Mouse (Mus musculus) intestine, embryonic 16.5 days (tissue): ENCODE measurements around the gene Katna1. TPM values are rescaled to one million over a fixed set of nuclear protein-coding genes. Genes with fewer than 3 reads are reported as not detected.

Experiments
- ATAC-seq: fragments of 200-750 bp; cut with Nextera tagmentation; 2 replicates; pipeline ENCODE4 v1.8.0; 2017; ENCODE audit warnings: moderate TSS enrichment, moderate library complexity
- H3K27ac ChIP-seq: fragments of 300-500 bp; sonication (generic); 2 replicates; pipeline ENCODE4 v1.5.1; 2014; ENCODE audit warnings: mild to moderate bottlenecking, low read length
- H3K27me3 ChIP-seq: fragments of 300-500 bp; sonication (generic); replicated peaks from 2 replicates; pipeline ENCODE4 v1.6.1; 2014; ENCODE audit warnings: low read length, control low read depth, mixed read lengths; ENCODE audit not compliant: control insufficient read depth, insufficient read depth
- H3K36me3 ChIP-seq: fragments of 300-500 bp; sonication (generic); 2 replicates; pipeline ENCODE4 v1.6.1; 2014; ENCODE audit warnings: low read length, control low read depth; ENCODE audit not compliant: control insufficient read depth, insufficient read depth
- H3K4me1 ChIP-seq: fragments of 300-500 bp; sonication (generic); 2 replicates; pipeline ENCODE4 v1.6.1; 2014; ENCODE audit warnings: low read length, control low read depth, mixed read lengths; ENCODE audit not compliant: control insufficient read depth, insufficient read depth
- H3K4me2 ChIP-seq: fragments of 300-500 bp; sonication (generic); 2 replicates; pipeline ENCODE4 v1.6.1; 2014; ENCODE audit warnings: low read depth, low read length, control low read depth
- H3K4me3 ChIP-seq: fragments of 300-500 bp; sonication (generic); 2 replicates; pipeline ENCODE4 v1.5.1; 2014; ENCODE audit warnings: mild to moderate bottlenecking, low read length
- H3K9ac ChIP-seq: fragments of 300-500 bp; sonication (generic); 2 replicates; pipeline ENCODE4 v1.6.1; 2014; ENCODE audit warnings: low read depth, low read length
- H3K9me3 ChIP-seq: fragments of 300-500 bp; sonication (generic); 2 replicates; pipeline ENCODE4 v1.6.1; 2016; ENCODE audit warnings: low read length, control low read depth; ENCODE audit not compliant: control insufficient read depth
- WGBS: fragments of 180-500 bp; shearing (Covaris S2); extraction: QIAGEN DNeasy Blood & Tissue Kit; methylation state at CpG from one replicate; pipeline ENCODE4 v1.1.7; 2014; 5-methylcytosine and 5-hydroxymethylcytosine counted together
- polyA plus RNA-seq: library from polyadenylated mRNA; unstranded; fragments of >200 nt; fragmentation: Nextera tagmentation; extraction: Ambion mirVana; gene quantifications from 2 replicates; pipeline ENCODE4 v1.2.1, GENCODE M21; 2015

Katna1 gene
- 54.2 and 60.4 TPM in 2 replicates for polyA plus RNA-seq

- H3K9me3 ChIP-seq, result no peaks in the 10 kb centered on the region
- H3K4me1 ChIP-seq, result 0 out of 2 replicates have a peak, but pooled peaks cover 5% of the 10 kb centered on the region
- H3K27ac ChIP-seq, result peak within 1 kb of the TSS; percentile 73
- H3K36me3 ChIP-seq, result 0 out of 2 replicates have a peak, but pooled peaks cover 3% of the 10 kb centered on the region
- WGBS, result under 1% methylated on average over 49 of the region's 49 CpGs
- no peaks in the 10 kb centered on the region for H3K27me3 ChIP-seq
- peak within 1 kb of the TSS; percentile 78 for H3K9ac ChIP-seq
- peak; percentile 99 for ATAC-seq
- H3K4me2 ChIP-seq, result peak within 1 kb of the TSS; percentile 78
- H3K4me3 ChIP-seq, result peak within 1 kb of the TSS; percentile 84
Measured at GRCm38 (mm10) chr10:7725751-7726500, at the start of gene Katna1. Katna1 (plus strand) TSS chr10:7726000.

GRCm38 (mm10) chr10:7680731-7681301, 45.0 kb upstream of the Katna1 start, which contains the start of the genes Pcmt1 and Lats1:
Pcmt1 (minus strand) TSS chr10:7681136.
Lats1 (plus strand) TSS chr10:7681214.
- ATAC-seq, result peak; percentile 89
- peaks cover 6% of the 10 kb centered on the region; the same call in 1 of the 2 replicates for H3K36me3 ChIP-seq
- WGBS, result under 1% methylated on average over 63 of the region's 65 CpGs

GRCm38 (mm10) chr10:7681343-7682025, 44.3 kb upstream of the Katna1 start:
- Histone ChIP-seq H3K9me3 (no peaks in the 10 kb centered on the region), H3K4me2 (peak overlapping the region; percentile 67), H3K4me3 (peak overlapping the region; percentile 93), H3K4me1 (peaks cover 19% of the 10 kb centered on the region), H3K27me3 (no peaks in the 10 kb centered on the region), H3K36me3 (peaks cover 6% of the 10 kb centered on the region; the same call in 1 of the 2 replicates), H3K9ac (peak overlapping the region; percentile 100), H3K27ac (peak overlapping the region; percentile 97)
- ATAC-seq, result peak; percentile 92
- under 1% methylated on average over 64 of the region's 64 CpGs for WGBS

More at GRCm38 (mm10) chr10:7680731-7681301, 45.0 kb upstream of the Katna1 start, which contains the start of the genes Pcmt1 and Lats1:
- Histone ChIP-seq H3K9me3 (no peaks in the 10 kb centered on the region), H3K4me2 (peak within 1 kb of the TSS; percentile 78), H3K4me3 (peak within 1 kb of the TSS; percentile 93), H3K9ac (peak within 1 kb of the TSS; percentile 100), H3K27me3 (no peaks in the 10 kb centered on the region), H3K27ac (peak within 1 kb of the TSS; percentile 97), H3K4me1 (peaks cover 19% of the 10 kb centered on the region)

GRCm38 (mm10) chr10:7682249-7682648, 43.6 kb upstream of the Katna1 start:
- Histone ChIP-seq H3K9ac (peak overlapping the region; percentile 39), H3K4me2 (peak overlapping the region; percentile 67), H3K9me3 (no peaks in the 10 kb centered on the region), H3K4me1 (peaks cover 19% of the 10 kb centered on the region), H3K36me3 (peaks cover 6% of the 10 kb centered on the region; the same call in 1 of the 2 replicates), H3K27ac (no peak overlapping the region), H3K27me3 (no peaks in the 10 kb centered on the region), H3K4me3 (peak overlapping the region; percentile 93)
- 36% methylated on average over 3 of the region's 3 CpGs for whole genome bisulfite sequencing
- no peak for ATAC-seq

- Histone ChIP-seq H3K4me1 (peaks cover 11% of the 10 kb centered on the region), H3K27me3 (no peaks in the 10 kb centered on the region), H3K4me2 (no peak overlapping the region), H3K4me3 (no peak overlapping the region), H3K9me3 (no peaks in the 10 kb centered on the region), H3K9ac (no peak overlapping the region), H3K36me3 (peaks cover 3% of the 10 kb centered on the region; the same call in 1 of the 2 replicates), H3K27ac (no peak overlapping the region)
- 72% methylated on average over 6 of the region's 6 CpGs for WGBS
- ATAC-seq, result peak; percentile 22; the same call in 1 of the 2 replicates
Measured at GRCm38 (mm10) chr10:7686902-7687301, 38.9 kb upstream of the Katna1 start.

- Histone ChIP-seq H3K4me1 (no peaks in the 10 kb centered on the region), H3K9ac (no peak overlapping the region), H3K4me2 (no peak overlapping the region), H3K27me3 (no peaks in the 10 kb centered on the region), H3K36me3 (peaks cover 16% of the 10 kb centered on the region), H3K4me3 (no peak overlapping the region), H3K27ac (no peak overlapping the region), H3K9me3 (no peaks in the 10 kb centered on the region)
- ATAC-seq, result no peak
Measured at GRCm38 (mm10) chr10:7695286-7695685, 30.5 kb upstream of the Katna1 start.

GRCm38 (mm10) chr10:7700120-7700519, 25.7 kb upstream of the Katna1 start:
- H3K27me3 ChIP-seq, result no peaks in the 10 kb centered on the region
- H3K4me2 ChIP-seq, result no peak overlapping the region
- ATAC-seq, result no peak
- peaks cover 22% of the 10 kb centered on the region for H3K36me3 ChIP-seq
- H3K9me3 ChIP-seq, result no peaks in the 10 kb centered on the region
- no peak overlapping the region for H3K9ac ChIP-seq
- 84% methylated on average over 3 of the region's 3 CpGs for whole genome bisulfite sequencing
- no peak overlapping the region for H3K27ac ChIP-seq
- no peaks in the 10 kb centered on the region for H3K4me1 ChIP-seq
- H3K4me3 ChIP-seq, result no peak overlapping the region

- Histone ChIP-seq H3K4me2 (no peak overlapping the region), H3K4me3 (no peak overlapping the region), H3K27ac (no peak overlapping the region), H3K27me3 (no peaks in the 10 kb centered on the region), H3K9ac (no peak overlapping the region), H3K4me1 (no peaks in the 10 kb centered on the region), H3K36me3 (peaks cover 22% of the 10 kb centered on the region), H3K9me3 (no peaks in the 10 kb centered on the region)
- 96% methylated on average over 6 of the region's 6 CpGs for WGBS
- no peak for ATAC-seq
Measured at GRCm38 (mm10) chr10:7702586-7702985, 23.2 kb upstream of the Katna1 start.

- no peaks in the 10 kb centered on the region for H3K9me3 ChIP-seq
- no peaks in the 10 kb centered on the region for H3K4me1 ChIP-seq
- H3K9ac ChIP-seq, result no peak overlapping the region
- no peaks in the 10 kb centered on the region for H3K27me3 ChIP-seq
- 95% methylated on average over 5 of the region's 5 CpGs for WGBS
- peaks cover 18% of the 10 kb centered on the region; the same call in 1 of the 2 replicates for H3K36me3 ChIP-seq
- no peak for ATAC-seq
- H3K4me2 ChIP-seq, result no peak overlapping the region
- H3K27ac ChIP-seq, result no peak overlapping the region
- H3K4me3 ChIP-seq, result no peak overlapping the region
Measured at GRCm38 (mm10) chr10:7710121-7710520, 15.7 kb upstream of the Katna1 start.
